Mouse (Mus musculus) adrenal gland, postnatal 25 days (tissue): ENCODE results near the gene Rpgrip1l. TPM values are rescaled to one million over a fixed set of nuclear protein-coding genes. Genes with fewer than 3 reads are reported as not detected.

Experiments used
- DNase-seq: peaks from one replicate; pipeline ENCODE4 v3.0.0; 2021; ENCODE audit warnings: mixed read lengths
- total RNA-seq: library from RNA; stranded (reverse); gene quantifications from 2 replicates; pipeline ENCODE4 v1.2.3, GENCODE M21; 2021

Gene Rpgrip1l
- total RNA-seq, 1 experiment from 2014 or later = 8.4 TPM

DNA sequence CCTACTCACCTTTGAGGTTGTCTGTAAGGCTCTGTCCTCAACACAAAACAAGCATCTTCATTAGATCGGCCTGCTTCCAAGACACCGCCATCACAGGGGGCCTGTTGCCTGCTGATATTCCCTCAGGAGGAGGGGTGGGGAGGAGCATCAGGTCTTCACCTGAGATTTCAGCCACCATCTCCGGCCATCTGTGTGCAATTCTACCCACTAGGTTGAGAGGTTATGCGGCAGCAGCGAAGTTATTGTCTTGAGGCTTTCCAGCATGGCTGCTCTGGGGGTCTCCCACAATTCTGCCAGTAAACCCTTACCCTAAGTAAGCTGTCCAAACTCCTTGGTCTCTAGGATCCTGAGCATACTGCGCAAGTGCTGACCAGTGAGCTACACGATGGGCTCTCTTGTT, 113.2 kb downstream of the Rpgrip1l start, which contains the start of gene Aktip:
TSS of gene Aktip (minus strand) at position 101 of the 400 bp plus-strand sequence.
- no peak for DNase-seq

DNA sequence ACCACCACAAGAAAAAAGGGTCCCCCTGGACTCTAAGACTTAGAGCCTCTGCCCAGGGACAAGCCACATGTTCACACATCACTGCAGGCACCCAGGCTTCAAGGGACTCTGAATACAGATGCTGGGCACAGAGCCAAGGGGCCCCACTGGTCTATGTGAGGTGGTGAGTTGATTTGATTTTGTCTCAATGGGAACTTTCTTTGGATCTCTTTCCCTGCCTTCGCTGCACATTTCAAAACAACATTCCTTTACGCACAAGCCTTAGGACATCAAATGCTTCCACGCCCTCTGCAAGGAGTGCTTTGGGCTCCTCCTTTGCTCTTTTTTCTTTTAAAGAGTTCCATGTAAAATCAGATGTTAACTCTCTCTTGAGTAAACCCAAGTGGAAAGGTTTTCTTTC, 115.0 kb downstream of the Rpgrip1l start:
- no peak for DNase-seq

DNA sequence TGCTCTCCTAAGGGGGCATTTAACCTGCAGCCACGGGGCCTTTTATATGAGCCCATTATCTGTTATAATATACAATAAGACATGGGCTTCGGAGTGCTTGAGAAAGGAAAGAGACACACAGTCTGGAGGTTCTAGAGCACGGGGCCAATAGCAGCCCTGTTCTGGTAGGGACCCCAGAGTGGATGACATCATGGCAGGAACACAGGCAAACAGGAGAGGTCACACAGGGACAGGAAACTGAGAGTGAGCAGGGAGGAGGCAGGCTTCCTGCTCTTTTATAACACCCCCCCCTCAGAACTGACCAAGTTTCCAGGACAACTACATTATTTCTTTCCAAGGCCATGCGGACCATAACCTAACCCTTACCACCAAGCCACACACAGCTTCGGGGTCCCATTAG, 115.8 kb downstream of the Rpgrip1l start:
- no peak for DNase-seq

GRCm38 (mm10) chr8:91196661-91197060, 116.4 kb downstream of the Rpgrip1l start:
- DNase-seq = no peak

DNA sequence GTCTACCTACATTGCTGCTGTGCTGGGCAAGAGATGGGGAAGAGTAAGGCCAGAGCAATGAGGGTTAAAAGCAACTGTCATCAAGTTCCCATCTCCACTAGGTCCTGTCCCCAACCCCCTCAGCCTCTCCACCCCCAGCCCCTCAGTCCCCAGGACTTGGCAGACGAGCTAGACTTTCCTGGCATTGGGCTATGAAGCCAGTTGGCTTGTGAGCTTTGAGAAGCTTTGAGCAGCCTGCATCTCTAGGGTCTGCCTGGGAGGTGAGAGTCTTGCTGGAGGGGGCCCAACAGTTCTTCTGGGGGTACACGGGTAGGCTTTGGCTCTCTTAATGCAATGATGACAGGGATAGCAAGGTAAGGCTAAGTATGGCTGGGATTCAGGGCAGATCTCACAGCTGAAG, 119.0 kb downstream of the Rpgrip1l start:
- DNase-seq = no peak

GRCm38 (mm10) chr8:91192941-91193340, 120.1 kb downstream of the Rpgrip1l start:
- no peak for DNase-seq

DNA sequence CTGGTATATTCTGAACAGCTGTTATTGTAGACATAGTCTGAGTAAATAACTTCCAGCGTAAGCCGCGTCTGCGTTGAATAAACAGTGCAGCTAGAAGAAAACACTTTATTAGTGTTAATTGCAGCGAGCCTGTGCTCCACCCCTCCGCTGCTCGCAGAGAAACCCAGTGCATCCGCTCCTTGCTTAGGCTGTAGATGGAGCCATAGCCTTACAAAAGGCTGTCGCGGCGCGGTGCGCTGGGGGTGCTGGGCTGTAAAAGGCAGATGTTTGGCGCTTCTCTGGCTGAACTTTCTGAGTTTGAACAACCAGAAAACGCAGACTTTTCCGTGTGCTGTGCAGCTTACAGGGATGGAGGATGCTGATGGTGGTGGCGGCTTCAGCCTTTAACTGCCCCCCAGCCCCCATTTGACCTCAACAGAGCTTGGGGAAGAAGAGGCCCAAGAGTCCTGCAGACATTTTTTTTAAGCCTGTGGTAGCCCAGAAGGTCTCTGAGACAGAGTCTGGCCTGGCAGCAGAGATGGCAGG, 122.2 kb downstream of the Rpgrip1l start:
- DNase-seq = peak; percentile 58

GRCm38 (mm10) chr8:91188152-91188551, 124.9 kb downstream of the Rpgrip1l start:
- DNase-seq = no peak

DNA sequence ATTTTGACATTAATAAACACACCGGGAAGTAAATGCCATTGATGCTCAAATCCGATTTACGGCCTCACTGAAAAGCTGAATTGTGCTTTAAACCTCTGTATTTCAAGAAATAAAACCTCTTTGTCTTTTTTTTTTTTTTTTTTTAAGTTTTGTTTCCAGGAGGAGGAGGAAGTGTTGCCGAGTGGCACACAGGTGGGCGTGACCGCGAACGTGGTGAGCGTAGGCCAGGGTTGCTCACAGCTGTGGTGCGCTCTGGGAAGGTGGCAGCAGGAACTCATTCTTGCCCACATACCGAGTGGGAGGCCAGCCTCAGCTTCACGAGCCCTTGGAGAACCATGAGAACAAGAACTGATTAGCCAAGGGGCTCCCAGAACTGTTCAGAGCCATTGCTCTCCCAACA, 126.7 kb downstream of the Rpgrip1l start:
- DNase-seq = no peak

DNA sequence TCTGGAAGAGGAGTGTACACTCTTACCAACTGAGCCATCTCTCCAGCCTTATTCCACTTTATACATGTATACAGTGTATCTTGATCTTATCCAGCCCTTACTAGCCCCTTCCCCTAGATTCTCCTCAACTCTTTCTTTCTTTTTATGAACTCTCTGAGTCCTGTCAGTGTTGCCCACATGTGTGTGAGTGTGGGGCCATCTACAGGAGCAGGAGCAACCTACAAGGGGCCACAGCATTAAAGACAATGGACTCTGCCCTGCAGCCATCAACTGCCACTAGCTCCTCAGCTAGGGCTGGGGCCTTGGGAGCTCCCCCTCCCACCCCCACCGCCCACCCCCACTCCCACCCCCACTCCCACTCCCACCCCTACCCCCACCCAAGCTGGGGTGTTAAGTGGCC, 135.4 kb downstream of the Rpgrip1l start:
- DNase-seq = no peak

DNA sequence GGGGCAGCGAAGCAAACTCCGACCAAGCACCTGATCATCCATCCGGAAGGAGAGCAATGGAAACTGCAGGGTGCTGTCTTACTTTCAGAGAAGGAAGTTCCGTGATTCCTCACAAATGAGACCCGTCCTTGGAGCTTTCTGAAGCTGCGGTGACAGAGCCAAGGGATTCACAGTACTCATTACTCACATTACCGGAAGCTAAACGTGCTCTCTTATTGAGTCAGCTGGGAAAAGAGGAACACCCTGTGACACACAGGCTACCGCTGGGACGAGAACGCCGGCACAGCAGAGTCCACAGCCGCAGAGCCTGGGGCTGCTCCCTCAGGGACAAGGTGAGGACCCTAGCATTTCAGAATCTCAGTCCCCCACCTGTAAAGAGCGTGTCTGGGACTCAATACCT, 136.9 kb downstream of the Rpgrip1l start:
- DNase-seq = peak; percentile 15

GRCm38 (mm10) chr8:91171605-91172004, 141.5 kb downstream of the Rpgrip1l start:
- no peak for DNase-seq

DNA sequence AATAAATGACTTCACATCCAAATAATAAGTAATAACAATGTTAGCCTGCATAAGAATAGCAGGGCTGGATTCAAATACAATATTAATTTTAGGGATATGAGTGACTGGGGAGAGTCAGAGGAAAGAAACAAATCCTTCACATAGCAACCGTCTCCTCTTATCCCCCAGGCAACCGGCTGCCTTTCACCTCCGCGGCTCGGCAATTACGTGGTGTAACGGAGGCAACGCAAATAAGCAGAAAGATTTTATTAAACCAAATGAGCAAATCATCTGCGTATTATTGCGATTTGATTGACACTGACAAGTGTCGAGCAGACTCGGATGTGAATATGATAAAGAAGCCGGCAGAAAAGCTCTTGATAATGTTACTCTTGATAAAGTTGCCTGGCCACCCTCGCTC, 142.1 kb downstream of the Rpgrip1l start:
- DNase-seq = no peak

DNA sequence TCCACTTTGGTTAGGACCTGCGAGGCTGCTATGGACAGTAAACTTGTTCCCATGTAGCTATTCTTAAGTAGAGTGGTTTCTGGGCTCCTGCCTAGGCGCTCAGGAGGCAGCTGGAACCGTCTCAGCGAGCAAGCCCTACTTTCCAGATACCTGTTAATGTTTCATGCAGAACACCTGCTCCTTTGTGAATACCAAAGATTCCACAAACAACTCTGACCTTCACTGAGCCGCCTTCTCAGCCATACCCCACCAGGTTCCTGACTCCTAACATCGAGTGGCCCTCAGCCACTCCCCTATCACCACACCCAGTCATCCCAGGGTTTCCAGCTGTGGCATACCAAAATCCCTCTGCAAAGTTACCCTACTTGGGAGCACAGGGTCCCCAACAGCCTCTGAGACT, 142.9 kb downstream of the Rpgrip1l start:
- DNase-seq = no peak

Other genes with a start within 250 kb of the Rpgrip1l start
- 47.0 and 55.8 TPM in 2 replicates for gene Rbl2, start 243.2 kb downstream of the Rpgrip1l start, total RNA-seq
- 37.8 and 39.6 TPM in 2 replicates for gene Aktip, start 113.3 kb downstream of the Rpgrip1l start, total RNA-seq
- gene Fto, start 263 bp upstream of the Rpgrip1l start, total RNA-seq = 71.7 and 82.7 TPM in 2 replicates